Mouse (Mus musculus) retina, embryonic 14.5 days (tissue): Measurements from ENCODE around the gene Ssbp2.
A peak's percentile ranks its signal among the peaks of the same experiment; 100 is the strongest.

Experiments
- DNase-seq: peaks from one replicate; pipeline ENCODE4 v3.0.0-alpha.2; 2015; ENCODE audit warnings: low spot score

Gene Ssbp2

DNA sequence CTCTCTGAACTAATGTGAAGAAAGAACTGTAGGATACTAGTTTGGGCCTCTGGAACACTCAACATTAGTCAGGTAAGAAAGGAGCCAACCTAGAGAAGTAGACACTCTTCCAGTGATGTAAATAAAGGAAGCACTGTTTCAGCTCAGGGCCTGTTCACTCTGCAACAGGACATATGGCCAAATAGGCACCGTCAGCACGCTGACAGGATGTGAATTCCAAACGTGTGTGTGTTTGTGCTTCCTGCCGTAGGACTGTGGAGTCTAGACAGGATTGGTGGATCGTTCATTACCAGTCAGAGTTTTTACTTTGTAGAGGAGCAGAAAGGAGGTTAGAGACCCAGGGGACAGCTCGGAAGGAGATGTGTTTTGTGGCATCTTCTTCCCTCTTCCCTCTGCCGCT lies 174.0 kb downstream of the Ssbp2 start:
- no peak for DNase-seq

- DNase-seq: no peak
Observed at GRCm38 (mm10) chr13:91635957-91636356, 175.9 kb downstream of the Ssbp2 start.

DNA sequence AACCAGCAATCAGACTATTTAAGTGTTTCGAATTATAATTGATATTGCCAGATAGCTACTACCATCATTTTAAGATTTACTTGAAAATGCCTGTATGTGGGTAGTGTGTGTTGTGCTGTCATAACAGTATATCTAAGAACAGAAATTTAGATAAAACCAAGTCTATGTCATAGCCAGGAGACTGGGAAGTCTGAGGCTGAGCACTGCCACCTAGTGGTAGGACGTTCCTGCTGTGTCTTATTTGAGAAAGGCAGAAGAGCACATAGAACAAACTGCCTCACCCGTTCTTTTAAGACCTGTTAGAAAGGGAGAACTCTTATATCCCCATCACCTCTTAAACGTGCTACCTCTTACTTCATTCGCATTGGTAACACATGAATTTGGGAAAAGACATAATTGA lies 176.7 kb downstream of the Ssbp2 start:
- DNase-seq: peak; percentile 92

DNA sequence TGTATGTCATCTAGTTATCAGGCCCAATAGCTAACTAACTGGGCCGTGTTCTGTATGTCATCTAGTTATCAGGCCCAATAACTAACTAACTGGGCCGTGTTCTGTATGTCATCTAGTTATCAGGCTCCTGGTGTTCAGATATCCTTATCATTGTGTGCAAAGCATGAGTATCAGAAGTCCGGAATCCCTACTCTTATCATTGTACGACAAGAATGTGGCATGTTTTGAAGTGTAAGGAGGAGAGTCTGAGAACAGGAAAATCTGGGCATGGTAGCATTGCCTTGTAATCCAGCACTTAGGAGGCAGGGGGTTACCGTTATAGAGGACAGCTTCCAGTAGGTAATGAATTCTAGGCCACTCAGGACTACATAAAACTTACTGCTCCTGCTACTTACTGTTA lies 178.8 kb downstream of the Ssbp2 start:
- DNase-seq: no peak

DNA sequence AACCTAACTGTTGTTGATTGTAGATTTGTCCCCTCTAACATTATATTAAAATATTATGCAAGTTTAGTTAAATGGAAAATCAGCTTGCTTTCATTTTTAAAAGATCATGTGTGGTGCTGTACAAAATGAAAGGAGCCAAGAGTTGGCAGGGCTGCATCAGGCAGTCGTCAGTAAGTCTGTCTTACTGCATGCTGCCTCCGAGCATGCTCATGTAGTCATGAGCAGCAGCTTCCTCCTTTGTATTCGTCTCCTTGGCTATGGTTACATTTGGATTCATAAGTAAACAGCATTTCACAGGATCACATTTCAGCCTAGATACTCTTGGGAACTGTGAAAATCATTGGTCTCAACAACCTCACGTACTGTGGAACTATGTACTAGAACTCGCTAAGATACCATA lies 180.1 kb downstream of the Ssbp2 start:
- no peak for DNase-seq

DNA sequence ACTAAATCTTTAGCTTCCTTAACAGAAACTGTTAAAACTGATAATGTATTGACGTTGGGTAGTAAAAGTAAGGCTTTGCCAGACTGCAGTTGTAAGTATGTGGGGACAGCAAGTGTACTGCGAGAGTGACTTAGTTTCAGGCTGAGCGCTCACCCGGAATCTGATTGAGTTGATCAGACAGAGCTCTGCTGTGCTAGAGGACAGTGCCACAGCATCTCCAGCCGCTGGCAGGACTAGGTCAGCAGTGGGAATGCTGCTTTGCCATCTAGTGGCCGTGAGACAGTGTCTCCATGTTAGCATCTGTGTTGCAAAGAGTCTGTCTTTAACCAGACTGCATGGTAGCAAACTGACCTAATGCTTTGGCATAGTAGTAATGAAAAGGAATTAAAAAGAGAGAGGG lies 188.2 kb downstream of the Ssbp2 start:
- DNase-seq: peak; percentile 90

GRCm38 (mm10) chr13:91649926-91650325 lies 189.8 kb downstream of the Ssbp2 start:
- DNase-seq: no peak

DNA sequence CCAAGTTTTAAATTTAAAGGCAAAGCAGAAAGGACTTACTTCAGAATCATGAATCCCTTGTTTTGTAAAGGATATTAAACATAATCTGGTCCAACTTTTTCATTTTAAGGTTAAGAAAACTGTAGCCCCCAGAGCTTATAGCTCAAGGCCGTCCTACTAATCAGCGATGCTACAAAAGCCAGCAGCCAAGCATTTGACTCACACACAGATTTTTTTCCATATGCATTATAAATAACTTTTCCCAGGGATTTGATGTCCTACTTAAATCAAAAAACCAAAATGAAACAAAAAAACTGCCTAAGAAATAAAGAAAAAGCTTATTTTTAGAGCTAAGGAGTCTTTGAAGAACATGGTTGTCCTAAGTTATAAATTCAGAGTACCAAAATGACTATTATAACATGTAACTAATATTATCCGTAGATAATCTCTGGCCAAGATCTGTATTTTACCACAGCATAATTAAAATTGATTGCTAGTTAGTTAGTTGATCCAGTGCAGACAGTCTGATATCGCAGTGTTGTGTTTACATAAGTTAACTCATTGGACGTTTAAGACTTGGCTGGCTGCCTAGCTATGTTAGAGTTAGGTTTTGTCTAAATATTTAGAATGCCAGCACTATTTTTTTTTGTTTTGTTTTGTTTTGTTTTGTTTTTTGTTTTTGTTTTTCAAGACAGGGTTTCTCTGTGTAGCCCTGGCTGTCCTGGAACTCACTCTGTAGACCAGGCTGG lies 201.1 kb downstream of the Ssbp2 start:
- DNase-seq: no peak

GRCm38 (mm10) chr13:91662751-91663150 lies 202.7 kb downstream of the Ssbp2 start:
- no peak for DNase-seq

- DNase-seq: no peak
Observed at GRCm38 (mm10) chr13:91673241-91673640, 213.2 kb downstream of the Ssbp2 start.

- DNase-seq: no peak
Observed at GRCm38 (mm10) chr13:91680764-91681437, 220.8 kb downstream of the Ssbp2 start.

DNA sequence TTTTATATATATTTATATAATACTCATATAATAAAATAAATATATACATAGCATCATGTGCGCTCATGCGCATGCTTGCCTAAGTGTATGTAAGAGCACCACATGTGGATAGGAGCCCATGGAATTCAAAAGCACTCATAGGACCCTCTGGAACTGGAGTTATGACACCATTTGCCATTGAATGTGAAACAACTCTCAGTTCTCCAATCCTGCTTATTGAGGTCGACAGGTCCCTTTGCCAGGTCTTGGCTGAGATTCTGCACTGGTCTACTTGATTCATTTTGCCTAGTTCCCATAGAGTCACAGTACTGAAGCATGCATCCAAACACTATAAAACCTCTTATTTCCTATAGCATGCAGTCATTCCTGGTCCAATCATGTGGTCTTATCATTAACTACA lies 221.4 kb downstream of the Ssbp2 start:
- no peak for DNase-seq

GRCm38 (mm10) chr13:91690118-91690517 lies 230.0 kb downstream of the Ssbp2 start:
- no peak for DNase-seq

GRCm38 (mm10) chr13:91693615-91694014 lies 233.5 kb downstream of the Ssbp2 start:
- no peak for DNase-seq

GRCm38 (mm10) chr13:91695406-91695805 lies 235.3 kb downstream of the Ssbp2 start:
- DNase-seq: no peak

DNA sequence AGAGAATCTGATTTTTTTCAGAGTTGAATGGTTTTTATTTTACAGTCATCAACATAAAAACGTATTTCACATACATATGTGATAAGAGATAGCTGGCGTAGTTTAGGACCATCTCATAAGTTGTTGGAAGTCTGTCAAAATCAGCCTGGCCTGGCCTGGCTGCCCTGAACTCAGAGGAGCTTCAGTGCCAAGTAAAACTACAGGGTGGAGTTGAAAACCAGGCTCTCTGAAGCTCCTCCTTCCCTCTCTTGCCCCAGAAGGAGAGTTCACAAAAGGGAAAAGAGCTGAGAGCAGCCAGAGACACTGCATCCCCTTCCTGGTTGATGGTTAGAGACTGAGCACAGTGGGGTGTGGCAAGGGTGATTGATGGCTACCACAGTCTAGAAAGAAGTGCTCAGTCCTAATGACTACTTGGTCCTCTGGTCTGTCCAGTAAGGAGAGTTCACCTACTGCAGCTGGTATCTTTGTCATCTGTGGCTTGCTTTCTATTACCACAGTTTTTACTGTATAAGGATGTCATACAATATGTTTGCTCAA lies 236.1 kb downstream of the Ssbp2 start:
- no peak for DNase-seq

DNA sequence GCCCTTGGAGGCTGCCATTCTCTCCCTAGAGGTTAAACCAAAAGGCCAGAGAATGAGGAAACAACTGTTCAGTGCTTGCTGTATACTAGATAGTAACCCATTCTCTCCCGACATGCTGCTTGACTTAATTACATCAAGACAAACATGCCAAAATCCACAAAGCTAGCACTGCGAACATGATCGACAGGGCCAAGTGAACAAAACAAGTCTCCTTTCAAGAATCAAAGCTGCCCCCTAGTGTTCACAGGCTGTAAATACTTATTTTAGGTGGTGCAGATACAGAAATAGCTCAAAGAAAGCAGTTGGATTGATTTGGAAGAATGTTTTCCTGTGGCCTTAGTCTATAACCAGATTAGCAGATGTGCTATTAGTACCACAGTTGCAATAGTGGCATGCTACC lies 236.9 kb downstream of the Ssbp2 start:
- peak; percentile 75 for DNase-seq

GRCm38 (mm10) chr13:91702337-91702736 lies 242.3 kb downstream of the Ssbp2 start:
- no peak for DNase-seq

DNA sequence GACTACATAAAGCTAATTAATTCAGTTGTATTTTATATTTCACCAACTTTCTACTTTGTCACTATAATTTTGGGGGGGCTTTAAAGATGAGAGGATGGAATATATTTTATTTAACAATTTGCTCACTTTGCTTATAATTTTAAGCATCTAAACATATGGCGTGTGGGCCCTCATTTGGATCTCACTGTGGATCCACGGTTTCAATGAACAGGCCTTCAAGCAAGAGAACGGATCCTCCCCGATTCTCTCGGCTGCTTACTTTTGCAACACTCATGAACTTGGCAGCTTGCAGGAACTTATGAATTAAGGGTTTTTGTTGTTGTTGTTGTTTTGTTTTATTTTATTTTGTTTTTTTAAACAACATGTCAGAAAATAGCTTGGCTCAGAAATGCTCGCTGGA lies 259.4 kb downstream of the Ssbp2 start:
- DNase-seq: no peak

DNA sequence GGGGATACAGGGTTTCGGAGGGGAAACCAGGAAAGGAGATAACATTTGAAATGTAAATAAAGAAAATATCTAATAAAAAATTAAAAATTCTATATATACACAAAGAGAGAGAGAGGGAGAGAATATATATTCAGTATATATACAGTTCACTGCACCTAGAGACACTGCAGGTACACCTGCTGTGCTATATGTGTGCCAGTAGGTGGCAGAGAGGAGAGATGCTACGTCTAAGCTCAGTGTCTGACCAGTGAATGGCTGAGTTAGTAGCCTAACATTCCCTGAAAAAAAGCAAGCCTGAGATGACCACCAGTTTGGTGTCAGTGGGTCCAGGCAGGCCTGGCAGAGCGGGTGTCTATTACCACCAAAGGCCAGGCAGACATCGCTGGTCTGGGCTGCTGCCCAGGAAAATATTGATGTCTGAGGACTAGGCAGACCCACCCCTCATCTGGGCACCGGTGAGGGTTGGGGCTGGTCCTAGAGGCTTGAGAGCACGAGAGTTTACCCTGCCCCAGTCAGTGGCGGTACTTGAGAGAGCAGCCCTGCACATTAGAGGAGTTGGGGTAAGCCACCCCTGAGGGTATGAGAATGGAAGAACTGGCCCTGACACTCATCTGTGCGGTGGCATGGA lies 263.1 kb downstream of the Ssbp2 start:
- peak; percentile 21 for DNase-seq

- DNase-seq: no peak
Observed at GRCm38 (mm10) chr13:91723736-91724119, 263.6 kb downstream of the Ssbp2 start.

GRCm38 (mm10) chr13:91724211-91724610 lies 264.1 kb downstream of the Ssbp2 start:
- DNase-seq: no peak

DNA sequence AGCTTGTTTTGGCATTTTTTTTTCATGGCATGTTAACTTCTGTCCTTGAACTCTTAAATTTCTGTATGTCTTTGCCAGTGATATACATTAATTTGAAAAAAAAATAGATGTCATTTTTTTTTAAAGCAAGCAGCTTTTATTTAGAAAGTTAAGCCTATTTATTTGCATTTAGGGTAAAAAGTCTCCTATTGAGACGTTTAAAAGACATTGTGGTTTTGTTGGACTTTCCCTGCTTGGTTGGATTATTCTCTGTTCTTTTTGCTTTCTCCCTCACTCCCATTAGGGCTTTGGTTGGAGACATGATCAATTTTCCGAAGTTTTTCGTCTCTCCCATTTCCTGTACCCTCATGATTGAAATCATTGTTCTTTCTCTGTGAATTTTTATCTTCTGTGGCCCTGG lies 265.0 kb downstream of the Ssbp2 start:
- DNase-seq: no peak
